Mouse (Mus musculus) v-Abl transformed pro-B cells (cell line): ENCODE measurements around the gene Zfp446.
"Not testable (repeated sequence)": the region's sequence is repeated elsewhere in the genome, so short reads cannot be mapped to it uniquely, and the experiment has no call there.

Experiments used
- in situ Hi-C, 2 experiments: fragments of 400-800 bp; cut with MboI; formaldehyde crosslinking; loops; one replicate each; pipeline ENCODE4 v1.15.1; 2025; ENCODE audit not compliant: unreplicated experiment in 2 of 2

The Zfp446 gene

GRCm38 (mm10) chr7:12977682-12978389 is at the start of gene Zfp446:
Gene Zfp446 (plus strand): TSS chr7:12977848.
- in situ Hi-C loops, result loop anchor here in 1 of 2 experiments (25.0 kb wide), 1 partner anchor 491 kb away; the partner anchor contains the start of gene Zfp606

GRCm38 (mm10) chr7:12933615-12934140 is 44.0 kb upstream of the Zfp446 start:
- in situ Hi-C loops, result no loop called here

- in situ Hi-C loops, result no loop called here
Measured at GRCm38 (mm10) chr7:12934808-12935207, 42.8 kb upstream of the Zfp446 start.

- in situ Hi-C loops, result not testable (repeated sequence)
Measured at GRCm38 (mm10) chr7:12937254-12937803, 40.3 kb upstream of the Zfp446 start.

- in situ Hi-C loops, result no loop called here
Measured at GRCm38 (mm10) chr7:12940599-12940998, 37.0 kb upstream of the Zfp446 start.

- in situ Hi-C loops, result no loop called here
Measured at GRCm38 (mm10) chr7:12943488-12943887, 34.2 kb upstream of the Zfp446 start.

- in situ Hi-C loops, result no loop called here
Measured at GRCm38 (mm10) chr7:12949032-12949871, 28.4 kb upstream of the Zfp446 start.

GRCm38 (mm10) chr7:12949872-12950229 is 27.8 kb upstream of the Zfp446 start:
- in situ Hi-C loops, result no loop called here

GRCm38 (mm10) chr7:12954896-12955295 is 22.8 kb upstream of the Zfp446 start:
- in situ Hi-C loops, result no loop called here

- in situ Hi-C loops, result no loop called here
Measured at GRCm38 (mm10) chr7:12957511-12957910, 20.1 kb upstream of the Zfp446 start.

GRCm38 (mm10) chr7:12958948-12959347 is 18.7 kb upstream of the Zfp446 start:
- in situ Hi-C loops, result no loop called here

GRCm38 (mm10) chr7:12959718-12960117 is 17.9 kb upstream of the Zfp446 start:
- in situ Hi-C loops, result loop anchor here in 1 of 2 experiments (10.0 kb wide), 1 partner anchor 65 kb away; no protein-coding TSS in a partner anchor

GRCm38 (mm10) chr7:12961511-12962141 is 16.0 kb upstream of the Zfp446 start:
- in situ Hi-C loops, result loop anchor here in 1 of 2 experiments (10.0 kb wide), 1 partner anchor 63 kb away; no protein-coding TSS in a partner anchor

GRCm38 (mm10) chr7:12965678-12966091 is 12.0 kb upstream of the Zfp446 start, which contains the start of gene Zfp324:
Gene Zfp324 (plus strand): TSS chr7:12965838.
- in situ Hi-C loops, result loop anchor here in 1 of 2 experiments (10.0 kb wide), 1 partner anchor 59 kb away; no protein-coding TSS in a partner anchor

- in situ Hi-C loops, result loop anchor here in 1 of 2 experiments (10.0 kb wide), 1 partner anchor 59 kb away; no protein-coding TSS in a partner anchor
Measured at GRCm38 (mm10) chr7:12966104-12966845, 11.4 kb upstream of the Zfp446 start.

GRCm38 (mm10) chr7:12970906-12971305 is 6.7 kb upstream of the Zfp446 start:
- in situ Hi-C loops, result no loop called here

- in situ Hi-C loops, result loop anchor here in 1 of 2 experiments (25.0 kb wide), 1 partner anchor 492 kb away; the partner anchor contains the start of gene Zfp606
Measured at GRCm38 (mm10) chr7:12978931-12979722, 1.5 kb downstream of the Zfp446 start.

GRCm38 (mm10) chr7:12979776-12980175 is 2.1 kb downstream of the Zfp446 start:
- in situ Hi-C loops, result loop anchor here (10.0 to 25.0 kb wide), 2 partner anchors 65 to 492 kb away; partner anchors contain the start of gene Zfp606 (in 1 of the 2)
